Mouse (Mus musculus): ENCODE results near the gene Emg1.

DNA sequence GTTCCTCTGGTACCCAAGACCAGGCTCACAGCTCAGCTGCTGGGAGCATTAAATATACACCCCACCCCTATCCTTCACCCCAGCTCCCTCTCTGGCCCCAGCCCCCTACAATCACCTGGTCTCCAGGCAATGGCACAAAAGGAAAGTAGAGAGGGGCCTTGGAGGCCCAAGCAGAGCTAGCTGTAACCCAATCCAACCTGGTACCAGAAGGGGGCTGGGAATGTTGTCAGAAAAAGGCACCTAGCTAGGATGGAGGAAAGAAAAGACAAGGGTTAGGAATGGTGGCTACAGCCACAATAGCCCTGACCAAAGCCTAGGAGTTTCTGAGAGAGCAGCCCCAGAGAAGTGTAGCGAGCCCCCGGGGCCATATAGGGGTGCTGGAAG lies 46.9 kb upstream of the Emg1 start:
- TF ChIP-seq GATA1 (IDR thresholded peaks at IDR 0.05; ENCODE audit: low read length) (no peak), TAL1 (IDR thresholded peaks at IDR 0.05; ENCODE audit: low read length) (no peak)
